Mouse (Mus musculus) limb, embryonic 10.5 days (tissue): ENCODE measurements around the gene Ppa2. TPM values are rescaled to one million over a fixed set of nuclear protein-coding genes. Genes with fewer than 3 reads are reported as not detected.

ENCODE experiments used
- DNase-seq: peaks from one replicate; pipeline ENCODE4 v3.0.0-alpha.2; 2017; ENCODE audit warnings: low spot score
- H3K27ac ChIP-seq: fragments of 300-500 bp; sonication (generic); 2 replicates; pipeline ENCODE4 v1.5.1; 2016; ENCODE audit warnings: mild to moderate bottlenecking
- H3K27me3 ChIP-seq: fragments of 300-500 bp; sonication (generic); 2 replicates; pipeline ENCODE4 v1.6.1; 2016; ENCODE audit warnings: low read depth, mild to moderate bottlenecking; ENCODE audit not compliant: poor library complexity, severe bottlenecking
- H3K36me3 ChIP-seq: fragments of 300-500 bp; sonication (generic); 2 replicates; pipeline ENCODE4 v1.6.1; 2016; ENCODE audit warnings: mild to moderate bottlenecking, moderate library complexity
- H3K4me1 ChIP-seq: fragments of 300-500 bp; sonication (generic); 2 replicates; pipeline ENCODE4 v1.6.1; 2016
- H3K4me3 ChIP-seq: fragments of 300-500 bp; sonication (generic); 2 replicates; pipeline ENCODE4 v1.5.1; 2016; ENCODE audit warnings: mild to moderate bottlenecking, moderate library complexity
- H3K9me3 ChIP-seq: fragments of 300-500 bp; sonication (generic); replicated peaks from 2 replicates; pipeline ENCODE4 v1.6.1; 2016; ENCODE audit warnings: mild to moderate bottlenecking
- WGBS: fragments of 180-500 bp; shearing (Covaris S2); methylation state at CpG from one replicate; pipeline ENCODE4 v1.1.7; 2016; 5-methylcytosine and 5-hydroxymethylcytosine counted together
- polyA plus RNA-seq: library from polyadenylated mRNA; unstranded; fragments of >200 nt; fragmentation: Nextera tagmentation; extraction: Ambion mirVana; gene quantifications from 2 replicates; pipeline ENCODE4 v1.2.1, GENCODE M21; 2016

Ppa2 gene
- polyA plus RNA-seq, 1 experiment from 2014 or later: 81.7 TPM

- Histone ChIP-seq H3K27ac (no peak overlapping the region), H3K4me1 (peaks cover 4% of the 10 kb centered on the region; the same call in 1 of the 2 replicates), H3K27me3 (no peaks in the 10 kb centered on the region), H3K36me3 (0 out of 2 replicates have a peak, but pooled peaks cover 6% of the 10 kb centered on the region), H3K9me3 (no peaks in the 10 kb centered on the region), H3K4me3 (no peak overlapping the region)
- DNase-seq: no peak
- WGBS: 96% methylated on average over 8 of the region's 8 CpGs
Measured at GRCm38 (mm10) chr3:133315647-133316046, 5.7 kb downstream of the Ppa2 start.

- H3K27ac ChIP-seq: no peak overlapping the region
- no peak for DNase-seq
- 95% methylated on average over 4 of the region's 4 CpGs for WGBS
Measured at GRCm38 (mm10) chr3:133317845-133318244, 7.9 kb downstream of the Ppa2 start.

GRCm38 (mm10) chr3:133318596-133318995 lies 8.7 kb downstream of the Ppa2 start:
- Histone ChIP-seq H3K4me3 (no peak overlapping the region), H3K4me1 (no peaks in the 10 kb centered on the region), H3K9me3 (no peaks in the 10 kb centered on the region), H3K27me3 (no peaks in the 10 kb centered on the region), H3K36me3 (peaks cover 20% of the 10 kb centered on the region), H3K27ac (no peak overlapping the region)
- 89% methylated on average over 15 of the region's 15 CpGs for WGBS
- DNase-seq: no peak

More at GRCm38 (mm10) chr3:133317845-133318244, 7.9 kb downstream of the Ppa2 start:
- H3K4me3 ChIP-seq: no peak overlapping the region
- H3K4me1 ChIP-seq: no peaks in the 10 kb centered on the region
- H3K36me3 ChIP-seq: peaks cover 14% of the 10 kb centered on the region
- no peaks in the 10 kb centered on the region for H3K27me3 ChIP-seq
- H3K9me3 ChIP-seq: no peaks in the 10 kb centered on the region

GRCm38 (mm10) chr3:133319795-133320194 lies 9.9 kb downstream of the Ppa2 start:
- no peak for DNase-seq
- 91% methylated on average over 7 of the region's 7 CpGs for WGBS
- H3K4me3 ChIP-seq: no peak overlapping the region
- H3K36me3 ChIP-seq: peaks cover 26% of the 10 kb centered on the region
- no peaks in the 10 kb centered on the region for H3K9me3 ChIP-seq
- no peaks in the 10 kb centered on the region for H3K27me3 ChIP-seq
- no peaks in the 10 kb centered on the region for H3K4me1 ChIP-seq
- no peak overlapping the region for H3K27ac ChIP-seq

GRCm38 (mm10) chr3:133320313-133320712 lies 10.4 kb downstream of the Ppa2 start:
- no peak overlapping the region for H3K4me3 ChIP-seq
- H3K4me1 ChIP-seq: no peaks in the 10 kb centered on the region
- no peaks in the 10 kb centered on the region for H3K27me3 ChIP-seq
- no peak overlapping the region for H3K27ac ChIP-seq
- no peaks in the 10 kb centered on the region for H3K9me3 ChIP-seq
- WGBS: 94% methylated on average over 6 of the region's 6 CpGs
- peaks cover 26% of the 10 kb centered on the region for H3K36me3 ChIP-seq
- no peak for DNase-seq

GRCm38 (mm10) chr3:133321928-133322327 lies 12.0 kb downstream of the Ppa2 start:
- H3K9me3 ChIP-seq: no peaks in the 10 kb centered on the region
- WGBS: 95% methylated on average over 10 of the region's 10 CpGs
- H3K27ac ChIP-seq: no peak overlapping the region
- peaks cover 32% of the 10 kb centered on the region for H3K36me3 ChIP-seq
- DNase-seq: no peak
- no peaks in the 10 kb centered on the region for H3K4me1 ChIP-seq
- H3K4me3 ChIP-seq: no peak overlapping the region
- H3K27me3 ChIP-seq: no peaks in the 10 kb centered on the region

GRCm38 (mm10) chr3:133322552-133322951 lies 12.6 kb downstream of the Ppa2 start:
- H3K27me3 ChIP-seq: no peaks in the 10 kb centered on the region
- no peaks in the 10 kb centered on the region for H3K9me3 ChIP-seq
- peaks cover 38% of the 10 kb centered on the region for H3K36me3 ChIP-seq
- WGBS: 83% methylated on average over 4 of the region's 4 CpGs
- no peaks in the 10 kb centered on the region for H3K4me1 ChIP-seq
- H3K27ac ChIP-seq: no peak overlapping the region
- peak; percentile 38 for DNase-seq
- H3K4me3 ChIP-seq: no peak overlapping the region

GRCm38 (mm10) chr3:133325135-133325534 lies 15.2 kb downstream of the Ppa2 start:
- H3K27ac ChIP-seq: no peak overlapping the region
- DNase-seq: no peak
- no peaks in the 10 kb centered on the region for H3K4me1 ChIP-seq
- H3K4me3 ChIP-seq: no peak overlapping the region
- no peaks in the 10 kb centered on the region for H3K9me3 ChIP-seq
- H3K36me3 ChIP-seq: peaks cover 47% of the 10 kb centered on the region
- H3K27me3 ChIP-seq: no peaks in the 10 kb centered on the region
- WGBS: 62% methylated on average over 5 of the region's 5 CpGs

GRCm38 (mm10) chr3:133328551-133328950 lies 18.6 kb downstream of the Ppa2 start:
- Histone ChIP-seq H3K4me3 (no peak overlapping the region), H3K36me3 (peaks cover 40% of the 10 kb centered on the region), H3K27ac (no peak overlapping the region), H3K9me3 (no peaks in the 10 kb centered on the region), H3K27me3 (no peaks in the 10 kb centered on the region), H3K4me1 (peaks cover 6% of the 10 kb centered on the region; the same call in 1 of the 2 replicates)
- DNase-seq: no peak
- WGBS: 93% methylated on average over 13 of the region's 13 CpGs

- 75% methylated on average over 2 of the region's 2 CpGs for WGBS
- no peaks in the 10 kb centered on the region for H3K27me3 ChIP-seq
- peaks cover 6% of the 10 kb centered on the region; the same call in 1 of the 2 replicates for H3K4me1 ChIP-seq
- peaks cover 37% of the 10 kb centered on the region for H3K36me3 ChIP-seq
- H3K27ac ChIP-seq: no peak overlapping the region
- no peak overlapping the region for H3K4me3 ChIP-seq
- no peak for DNase-seq
- H3K9me3 ChIP-seq: no peaks in the 10 kb centered on the region
Measured at GRCm38 (mm10) chr3:133329406-133329805, 19.5 kb downstream of the Ppa2 start.

- Histone ChIP-seq H3K9me3 (no peaks in the 10 kb centered on the region), H3K27ac (no peak overlapping the region), H3K4me1 (peaks cover 6% of the 10 kb centered on the region; the same call in 1 of the 2 replicates), H3K36me3 (peaks cover 43% of the 10 kb centered on the region), H3K27me3 (no peaks in the 10 kb centered on the region), H3K4me3 (no peak overlapping the region)
- DNase-seq: no peak
- WGBS: 66% methylated on average over 15 of the region's 15 CpGs
Measured at GRCm38 (mm10) chr3:133331184-133331866, 21.4 kb downstream of the Ppa2 start.

GRCm38 (mm10) chr3:133332280-133332679 lies 22.4 kb downstream of the Ppa2 start:
- WGBS: 93% methylated on average over 5 of the region's 5 CpGs
- Histone ChIP-seq H3K4me1 (peaks cover 6% of the 10 kb centered on the region; the same call in 1 of the 2 replicates), H3K4me3 (no peak overlapping the region), H3K36me3 (peaks cover 39% of the 10 kb centered on the region), H3K9me3 (no peaks in the 10 kb centered on the region), H3K27me3 (no peaks in the 10 kb centered on the region), H3K27ac (no peak overlapping the region)
- DNase-seq: no peak

GRCm38 (mm10) chr3:133333267-133334170 lies 23.6 kb downstream of the Ppa2 start:
- H3K27me3 ChIP-seq: no peaks in the 10 kb centered on the region
- WGBS: 89% methylated on average over 15 of the region's 15 CpGs
- DNase-seq: no peak
- peaks cover 6% of the 10 kb centered on the region; the same call in 1 of the 2 replicates for H3K4me1 ChIP-seq
- no peak overlapping the region for H3K27ac ChIP-seq
- H3K36me3 ChIP-seq: peaks cover 35% of the 10 kb centered on the region
- no peak overlapping the region for H3K4me3 ChIP-seq
- H3K9me3 ChIP-seq: no peaks in the 10 kb centered on the region
